Mouse (Mus musculus) CD4-positive, CD25-positive, alpha-beta regulatory T cell, adult 9 weeks (primary cell): ENCODE measurements around the gene C1qc. TPM values are rescaled to one million over a fixed set of nuclear protein-coding genes. Genes with fewer than 3 reads are reported as not detected.

Experiments
- polyA plus RNA-seq: library from polyadenylated mRNA; unstranded; fragments of 100-300 nt; shearing (Covaris generic); gene quantifications from one replicate; pipeline ENCODE4 v1.2.1, GENCODE M21; 2017

C1qc gene
- 7.9 TPM for polyA plus RNA-seq

DNA sequence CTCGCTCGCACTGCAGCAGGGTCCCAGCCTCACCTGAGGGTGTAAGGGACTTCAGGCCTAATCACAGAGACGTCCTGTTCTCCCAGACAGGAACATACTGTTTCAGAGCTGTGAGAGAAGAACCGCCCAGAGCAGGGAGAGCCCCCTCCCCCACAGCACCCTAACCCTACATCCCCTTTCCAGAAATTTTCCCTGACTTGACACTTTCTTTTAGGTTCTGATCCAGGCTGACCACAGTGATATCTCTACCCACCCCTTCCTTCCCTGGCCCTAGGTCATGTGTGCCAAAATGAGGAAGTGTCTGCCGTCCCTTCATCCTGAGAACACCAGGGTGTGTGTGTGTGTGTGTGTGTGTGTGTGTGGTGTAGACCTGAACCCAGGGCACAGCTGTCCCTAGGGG lies at the start of gene C1qc:
Gene C1qc, minus strand, starts transcription at position 255 of the 400 bp plus-strand sequence.

DNA sequence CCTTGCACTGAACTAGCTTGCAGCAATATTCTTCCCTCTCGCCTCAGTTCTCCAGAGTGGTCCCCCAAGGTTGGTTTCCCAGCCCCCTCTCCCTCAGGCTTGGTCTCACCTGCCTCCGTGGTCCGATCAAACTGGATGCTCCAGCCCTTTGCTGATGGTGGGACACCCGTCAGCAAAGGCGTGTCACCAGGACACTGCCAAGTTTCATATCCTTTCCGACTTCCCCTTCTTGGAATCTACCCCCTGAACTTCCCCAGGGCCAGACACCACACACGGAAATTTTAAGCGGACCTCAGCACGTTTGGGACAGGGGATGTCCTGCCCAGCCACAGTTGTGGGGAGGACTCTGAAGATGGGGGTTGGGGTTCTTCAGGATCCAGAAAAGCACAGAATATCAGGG lies 5.8 kb upstream of the C1qc start, which contains the start of gene C1qa:
Gene C1qa, minus strand, starts transcription at position 167 of the 400 bp plus-strand sequence.

DNA sequence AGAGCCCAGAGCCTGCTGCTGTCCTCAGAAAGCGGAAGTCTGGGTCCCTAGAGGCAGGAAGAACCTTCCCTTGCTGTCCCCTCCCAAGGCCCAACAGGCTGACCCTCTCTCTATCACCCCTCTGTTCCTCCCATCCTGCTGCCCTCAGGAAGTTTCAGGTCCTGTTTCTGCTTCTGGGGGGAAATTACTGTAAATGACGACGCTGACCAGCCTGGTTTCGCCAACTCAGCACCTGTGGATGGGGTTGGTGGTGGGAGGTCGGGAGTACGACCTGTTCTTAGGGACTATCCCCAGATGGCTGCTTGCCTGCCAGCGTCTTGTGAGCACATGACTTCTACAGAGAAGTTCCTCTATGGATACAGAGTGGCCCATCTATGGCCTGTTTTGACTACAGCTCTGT lies 6.8 kb downstream of the C1qc start, which contains the start of gene C1qb:
Gene C1qb, minus strand, starts transcription at position 87 of the 400 bp plus-strand sequence.

Other genes starting within 250 kb of the C1qc start
- gene Ephb2, start 57.1 kb downstream of the C1qc start, polyA plus RNA-seq = not detected
- gene C1qb, start 6.9 kb downstream of the C1qc start, polyA plus RNA-seq = 10.2 TPM
- gene C1qa, start 5.7 kb upstream of the C1qc start, polyA plus RNA-seq = 7.6 TPM
- gene Epha8, start 63.8 kb upstream of the C1qc start, polyA plus RNA-seq = not detected
- gene Zbtb40, start 155.7 kb upstream of the C1qc start, polyA plus RNA-seq = 8.4 TPM